Mouse (Mus musculus) adrenal gland, adult 18-20 months (tissue): ENCODE data around the gene Slc25a42. TPM values are rescaled to one million over a fixed set of nuclear protein-coding genes. Genes with fewer than 3 reads are reported as not detected.

Source experiments
- total RNA-seq, 2 experiments: library from RNA; stranded (reverse); gene quantifications; 1 replicate in 1 of 2; 2 replicates in 1 of 2; pipeline ENCODE4 v1.2.3; 2021

The Slc25a42 gene
- total RNA-seq, 2 experiments from 2014 or later: 34.0 to 41.4 TPM

Other genes with a start within 250 kb of the Slc25a42 start
- gene Gatad2a, start 215.9 kb downstream of the Slc25a42 start, total RNA-seq: 100 to 1,000 TPM; 102 to 111 TPM
- gene Mau2, start 169.6 kb downstream of the Slc25a42 start, total RNA-seq: 10 to 100 TPM; 48.8 to 55.7 TPM
- gene Sugp1, start 169.5 kb downstream of the Slc25a42 start, total RNA-seq: 10 to 100 TPM; 25.8 to 27.9 TPM
- 1 to 10 TPM in 1 of 2 experiments, under 1 TPM in 1; 0.83 to 1.1 TPM for gene Tm6sf2, start 139.4 kb downstream of the Slc25a42 start, total RNA-seq
- gene Hapln4, start 128.8 kb downstream of the Slc25a42 start, total RNA-seq: 1 to 10 TPM in 1 of 2 experiments, under 1 TPM in 1; 0.83 to 3.0 TPM
- 1 to 10 TPM in 1 of 2 experiments, under 1 TPM in 1; 0.13 to 2.6 TPM for gene Ncan, start 91.4 kb downstream of the Slc25a42 start, total RNA-seq
- gene Nr2c2ap, start 81.0 kb downstream of the Slc25a42 start, total RNA-seq: 10 to 100 TPM; 19.0 to 24.0 TPM
- gene Rfxank, start 73.2 kb downstream of the Slc25a42 start, total RNA-seq: 10 to 100 TPM; 13.0 to 17.4 TPM
- 10 to 100 TPM; 54.8 to 59.2 TPM for gene Borcs8, start 72.8 kb downstream of the Slc25a42 start, total RNA-seq
- gene Mef2b, start 72.6 kb downstream of the Slc25a42 start, total RNA-seq: under 1 TPM; 0.48 to 0.99 TPM
- 10 to 100 TPM; 68.0 to 84.2 TPM for gene Tmem161a, start 39.9 kb downstream of the Slc25a42 start, total RNA-seq
- gene Sugp2, start 21.9 kb upstream of the Slc25a42 start, total RNA-seq: 10 to 100 TPM; 31.4 to 33.7 TPM
- gene Armc6, start 22.2 kb upstream of the Slc25a42 start, total RNA-seq: 10 to 100 TPM; 10.9 to 13.6 TPM
- gene Homer3, start 70.5 kb upstream of the Slc25a42 start, total RNA-seq: 10 to 100 TPM; 18.5 to 19.8 TPM
- 10 to 100 TPM; 63.9 to 70.5 TPM for gene Ddx49, start 90.2 kb upstream of the Slc25a42 start, total RNA-seq
- 100 to 1,000 TPM; 185 to 205 TPM for gene Cope, start 90.2 kb upstream of the Slc25a42 start, total RNA-seq
- gene Cers1, start 103.5 kb upstream of the Slc25a42 start, total RNA-seq: 1 to 10 TPM; 2.0 to 2.5 TPM
- gene Gdf1, start 117.5 kb upstream of the Slc25a42 start, total RNA-seq: not detected
- gene Upf1, start 141.0 kb upstream of the Slc25a42 start, total RNA-seq: 10 to 100 TPM; 64.0 to 70.2 TPM
- under 1 TPM in 1 of 2 experiments, not detected in 1; 0.35 TPM for gene Comp, start 161.3 kb upstream of the Slc25a42 start, total RNA-seq
- 10 to 100 TPM; 19.3 to 22.3 TPM for gene Crtc1, start 227.3 kb upstream of the Slc25a42 start, total RNA-seq